Mouse (Mus musculus): Measurements from ENCODE around the gene Lzts3. TPM values are rescaled to one million over a fixed set of nuclear protein-coding genes. Genes with fewer than 3 reads are reported as not detected.

Lzts3 gene
- polyA plus RNA-seq, 1 experiment: 9.2 TPM

DNA sequence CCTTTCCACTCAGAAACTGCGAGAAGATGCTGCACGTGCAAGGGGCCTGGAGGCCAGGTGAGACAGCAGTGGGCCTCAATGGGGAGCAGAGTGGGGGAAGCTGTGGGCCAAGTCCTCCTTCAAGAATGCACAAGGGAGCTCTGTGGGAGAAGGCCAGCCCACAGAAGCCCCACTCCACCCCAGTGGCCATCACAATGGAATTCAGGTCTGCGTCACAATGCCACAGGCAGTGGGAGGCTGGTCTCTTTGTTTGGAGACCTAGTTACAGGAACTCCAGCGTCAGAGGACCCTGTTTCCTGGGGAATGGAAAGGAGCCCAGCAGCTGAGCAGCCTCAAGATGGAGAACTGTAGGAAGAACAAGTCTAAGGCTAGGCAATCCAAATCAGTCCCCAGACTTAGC, 53.4 kb downstream of the Lzts3 start:
- TF ChIP-seq POLR2A (IDR thresholded peaks at IDR 0.05; ENCODE audit: control insufficient read depth, extremely low read depth, insufficient read depth, low read length, poor library complexity): no peak
- TF ChIP-seq CTCF (IDR thresholded peaks at IDR 0.05; ENCODE audit: borderline replicate concordance, control insufficient read depth, extremely low read depth, insufficient read depth, low read length, poor library complexity): no peak
- Histone ChIP-seq H3K4me3 (ENCODE audit: control insufficient read depth, insufficient read depth, low read length) (no peak overlapping the region), H3K27ac (ENCODE audit: control insufficient read depth, insufficient read depth, low read length) (no peak overlapping the region), H3K4me1 (replicated peaks; ENCODE audit: control insufficient read depth, insufficient read depth, low read length) (no peaks in the 10 kb centered on the region), H3K36me3 (ENCODE audit: control insufficient read depth, insufficient read depth, low read length) (no peaks in the 10 kb centered on the region), H3K27me3 (ENCODE audit: control insufficient read depth, insufficient read depth, low read length) (no peaks in the 10 kb centered on the region)
- WGBS: 82% methylated on average over 4 of the region's 4 CpGs
- no peak for DNase-seq

DNA sequence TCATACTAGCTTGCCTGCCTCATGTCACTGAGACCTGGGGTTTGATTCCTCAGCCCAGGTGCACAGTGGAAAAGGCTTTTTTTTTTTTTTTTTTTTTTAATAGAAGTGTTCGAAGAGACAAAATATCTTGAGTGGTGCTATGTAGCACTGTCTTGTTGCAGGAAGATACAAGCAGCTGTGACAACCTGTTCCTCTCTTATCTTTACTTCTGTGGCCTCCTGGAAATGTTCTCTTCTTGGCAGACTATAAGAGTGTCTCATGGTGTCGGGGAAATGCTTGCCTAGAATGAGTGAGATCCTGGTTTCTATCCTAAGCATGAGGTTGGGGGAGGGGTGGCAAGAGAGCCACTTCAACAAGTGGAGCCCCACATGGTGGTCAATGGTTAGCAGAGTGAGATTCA, 54.2 kb downstream of the Lzts3 start:
- H3K36me3 ChIP-seq (ENCODE audit: control insufficient read depth, insufficient read depth, low read length): no peaks in the 10 kb centered on the region
- no peaks in the 10 kb centered on the region for H3K4me1 ChIP-seq (replicated peaks; ENCODE audit: control insufficient read depth, insufficient read depth, low read length)
- TF ChIP-seq CTCF (IDR thresholded peaks at IDR 0.05; ENCODE audit: borderline replicate concordance, control insufficient read depth, extremely low read depth, insufficient read depth, low read length, poor library complexity) (no peak), POLR2A (IDR thresholded peaks at IDR 0.05; ENCODE audit: control insufficient read depth, extremely low read depth, insufficient read depth, low read length, poor library complexity) (no peak)
- no peak overlapping the region for H3K4me3 ChIP-seq (ENCODE audit: control insufficient read depth, insufficient read depth, low read length)
- no peak overlapping the region for H3K27ac ChIP-seq (ENCODE audit: control insufficient read depth, insufficient read depth, low read length)
- H3K27me3 ChIP-seq (ENCODE audit: control insufficient read depth, insufficient read depth, low read length): no peaks in the 10 kb centered on the region
- no peak for DNase-seq
- 90% methylated on average over 2 of the region's 2 CpGs for WGBS

DNA sequence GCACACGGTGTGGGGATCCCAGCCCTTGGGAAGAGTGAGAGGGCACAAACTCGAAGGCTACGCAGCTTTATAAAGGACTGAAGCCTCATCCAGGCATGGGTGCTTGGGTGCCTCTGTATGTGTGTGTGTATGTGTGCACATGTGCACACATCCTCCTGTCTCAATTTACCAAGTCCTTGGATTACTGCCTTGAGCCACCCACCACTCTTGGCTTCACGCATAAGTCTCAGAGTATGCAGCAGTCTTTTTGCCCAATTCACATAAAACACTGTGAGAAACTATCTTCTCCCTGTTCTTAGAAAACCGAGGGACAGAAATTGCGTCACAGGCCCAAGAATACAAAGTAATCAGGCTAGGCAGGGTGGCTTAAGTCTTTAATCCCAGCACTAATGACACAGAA, 56.6 kb downstream of the Lzts3 start:
- WGBS: 66% methylated on average over 6 of the region's 6 CpGs
- H3K4me1 ChIP-seq (replicated peaks; ENCODE audit: control insufficient read depth, insufficient read depth, low read length): no peaks in the 10 kb centered on the region
- H3K36me3 ChIP-seq (ENCODE audit: control insufficient read depth, insufficient read depth, low read length): no peaks in the 10 kb centered on the region
- TF ChIP-seq POLR2A (IDR thresholded peaks at IDR 0.05; ENCODE audit: control insufficient read depth, extremely low read depth, insufficient read depth, low read length, poor library complexity): no peak
- TF ChIP-seq CTCF (IDR thresholded peaks at IDR 0.05; ENCODE audit: borderline replicate concordance, control insufficient read depth, extremely low read depth, insufficient read depth, low read length, poor library complexity): no peak
- peaks cover 5% of the 10 kb centered on the region; the same call in 1 of the 2 replicates for H3K27me3 ChIP-seq (ENCODE audit: control insufficient read depth, insufficient read depth, low read length)
- H3K4me3 ChIP-seq (ENCODE audit: control insufficient read depth, insufficient read depth, low read length): no peak overlapping the region
- no peak for DNase-seq
- H3K27ac ChIP-seq (ENCODE audit: control insufficient read depth, insufficient read depth, low read length): no peak overlapping the region

DNA sequence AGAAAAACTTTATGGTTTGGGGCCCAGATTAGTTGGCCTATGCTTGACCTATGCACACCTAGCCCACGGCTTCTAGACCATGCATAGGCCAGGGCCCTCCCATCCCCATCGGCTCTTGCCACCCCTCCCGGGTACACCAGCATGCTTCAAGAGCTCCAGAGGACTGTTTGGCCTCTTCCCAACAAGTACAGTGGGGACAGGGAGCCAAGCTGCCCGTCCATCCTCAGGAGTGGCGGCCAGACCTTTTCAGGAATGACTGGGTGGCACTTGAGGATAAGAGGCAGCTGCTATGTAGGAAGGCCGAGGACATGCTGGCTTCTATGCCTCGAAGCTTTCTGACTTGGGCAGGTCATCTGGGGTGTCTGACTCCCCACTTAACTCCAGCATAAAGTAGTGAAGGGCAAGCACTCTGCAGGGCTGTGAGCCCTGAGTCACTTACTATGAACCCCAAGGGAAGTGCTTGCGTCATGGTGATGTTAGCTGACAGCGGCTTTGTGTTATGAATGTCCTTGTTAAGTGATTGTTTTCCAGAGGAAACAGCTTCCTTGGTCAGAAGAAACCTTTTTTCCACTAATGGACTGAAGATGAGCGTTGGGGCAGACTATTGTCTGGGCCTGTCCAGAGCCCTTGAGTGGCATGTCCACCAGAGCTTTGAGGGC, 58.6 kb downstream of the Lzts3 start:
- TF ChIP-seq POLR2A (IDR thresholded peaks at IDR 0.05; ENCODE audit: control insufficient read depth, extremely low read depth, insufficient read depth, low read length, poor library complexity) (no peak), CTCF (IDR thresholded peaks at IDR 0.05; ENCODE audit: borderline replicate concordance, control insufficient read depth, extremely low read depth, insufficient read depth, low read length, poor library complexity) (no peak)
- DNase-seq: no peak
- H3K36me3 ChIP-seq (ENCODE audit: control insufficient read depth, insufficient read depth, low read length): no peaks in the 10 kb centered on the region
- no peaks in the 10 kb centered on the region; the same call in 1 of the 2 replicates for H3K4me1 ChIP-seq (replicated peaks; ENCODE audit: control insufficient read depth, insufficient read depth, low read length)
- H3K4me3 ChIP-seq (ENCODE audit: control insufficient read depth, insufficient read depth, low read length): no peak overlapping the region
- H3K27me3 ChIP-seq (ENCODE audit: control insufficient read depth, insufficient read depth, low read length): peaks cover 5% of the 10 kb centered on the region; the same call in 1 of the 2 replicates
- WGBS: 95% methylated on average over 10 of the region's 10 CpGs
- no peak overlapping the region for H3K27ac ChIP-seq (ENCODE audit: control insufficient read depth, insufficient read depth, low read length)

Other genes starting within 250 kb of the Lzts3 start
- 7.2 and 9.6 TPM in 2 replicates for gene Cpxm1, start 245.2 kb downstream of the Lzts3 start, polyA plus RNA-seq (2012; rRNA removed)
- gene Gm28372, start 237.6 kb downstream of the Lzts3 start, polyA plus RNA-seq (2012; rRNA removed): not detected in 2 replicates
- 0.26 TPM in 1 of 2 replicates, not detected in the other for gene 1700020A23Rik, start 237.5 kb downstream of the Lzts3 start, polyA plus RNA-seq (2012; rRNA removed)
- gene Tmem239, start 236.3 kb downstream of the Lzts3 start, polyA plus RNA-seq (2012; rRNA removed): not detected in 2 replicates
- 189 and 213 TPM in 2 replicates for gene Vps16, start 218.5 kb downstream of the Lzts3 start, polyA plus RNA-seq (2012; rRNA removed)
- gene Pced1a, start 218.1 kb downstream of the Lzts3 start, polyA plus RNA-seq (2012; rRNA removed): 42.8 and 44.7 TPM in 2 replicates
- 109 and 113 TPM in 2 replicates for gene Ptpra, start 192.5 kb downstream of the Lzts3 start, polyA plus RNA-seq (2012; rRNA removed)
- 112 and 117 TPM in 2 replicates for gene Mrps26, start 79.1 kb downstream of the Lzts3 start, polyA plus RNA-seq (2012; rRNA removed)
- gene Oxt, start 66.6 kb downstream of the Lzts3 start, polyA plus RNA-seq (2012; rRNA removed): 2.3 and 3.9 TPM in 2 replicates
- 1.9 and 2.9 TPM in 2 replicates for gene Avp, start 60.2 kb downstream of the Lzts3 start, polyA plus RNA-seq (2012; rRNA removed)
- 3.7 and 4.3 TPM in 2 replicates for gene Fastkd5, start 12.8 kb downstream of the Lzts3 start, polyA plus RNA-seq (2012; rRNA removed)
- 10.7 and 11.8 TPM in 2 replicates for gene Ubox5, start 12.8 kb downstream of the Lzts3 start, polyA plus RNA-seq (2012; rRNA removed)
- 40.9 and 53.0 TPM in 2 replicates for gene Ddrgk1, start 21.9 kb upstream of the Lzts3 start, polyA plus RNA-seq (2012; rRNA removed)
- 42.9 and 43.3 TPM in 2 replicates for gene Itpa, start 24.8 kb upstream of the Lzts3 start, polyA plus RNA-seq (2012; rRNA removed)
- 12.5 and 13.6 TPM in 2 replicates for gene Slc4a11, start 54.7 kb upstream of the Lzts3 start, polyA plus RNA-seq (2012; rRNA removed)

All from thymus, adult 2 months (tissue).